Mouse (Mus musculus) naive thymus-derived CD4-positive, alpha-beta T cell, adult 2 months (primary cell): ENCODE measurements around the gene Sgk1.

Experiments
- DNase-seq: peaks from one replicate; pipeline ENCODE4 v3.0.0-alpha.2; 2011; ENCODE audit warnings: low read depth

Sgk1 gene

DNA sequence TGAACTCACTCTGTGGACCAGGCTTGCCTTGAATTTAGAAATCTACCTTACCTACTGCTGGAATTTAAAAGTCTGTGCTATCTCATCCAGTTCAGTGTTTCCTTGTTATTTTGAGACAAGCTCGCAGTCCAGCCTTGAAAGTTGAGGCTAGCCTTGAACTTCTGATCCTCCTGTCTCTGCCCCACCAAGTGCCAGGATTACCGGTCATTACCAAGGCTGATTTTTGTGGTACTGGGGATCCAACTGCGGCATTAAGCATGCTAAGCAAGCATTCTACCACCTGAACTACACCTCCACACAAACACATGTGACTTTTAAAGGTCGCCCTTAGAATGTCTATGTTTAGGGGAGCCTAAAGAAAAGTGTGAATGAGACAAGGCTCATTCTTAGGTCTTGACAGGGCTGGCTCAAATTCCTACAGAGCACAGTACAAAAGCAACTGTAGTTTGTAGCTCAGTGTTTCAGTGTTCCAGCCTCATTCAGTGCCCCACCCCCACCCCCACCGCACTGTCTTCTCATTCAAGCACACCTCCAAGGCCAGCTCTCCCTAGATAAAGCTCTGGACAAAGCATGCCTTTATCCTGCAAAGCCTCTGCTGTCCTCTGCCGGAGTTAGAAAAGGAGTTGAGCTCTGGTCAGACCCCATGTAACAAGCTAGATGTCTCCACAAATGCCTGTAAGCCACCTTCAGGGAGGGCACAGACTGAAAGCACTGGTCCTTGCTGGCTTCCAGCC is 36.2 kb downstream of the Sgk1 start:
- no peak for DNase-seq

GRCm38 (mm10) chr10:21918750-21919145 is 36.8 kb downstream of the Sgk1 start:
- no peak for DNase-seq

DNA sequence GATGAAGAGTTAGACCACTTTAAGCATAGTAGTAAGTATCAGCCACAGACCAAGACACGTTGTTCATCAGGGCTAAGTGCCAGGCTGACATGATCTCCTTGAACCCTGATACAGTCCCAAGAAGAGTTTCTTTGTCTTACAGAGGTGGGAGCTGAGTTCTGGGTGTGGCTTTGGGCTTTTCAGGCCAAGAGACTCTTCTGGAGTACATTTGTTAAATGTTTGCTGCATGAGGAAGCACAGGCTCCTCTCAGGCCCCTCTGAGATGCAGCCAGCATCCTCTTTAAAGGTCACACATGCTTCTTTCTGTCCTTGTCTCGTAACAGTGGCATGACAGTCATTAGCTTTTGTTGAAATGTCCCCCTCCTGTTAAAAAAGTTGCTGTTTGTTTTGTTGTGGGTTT is 38.6 kb downstream of the Sgk1 start:
- no peak for DNase-seq

DNA sequence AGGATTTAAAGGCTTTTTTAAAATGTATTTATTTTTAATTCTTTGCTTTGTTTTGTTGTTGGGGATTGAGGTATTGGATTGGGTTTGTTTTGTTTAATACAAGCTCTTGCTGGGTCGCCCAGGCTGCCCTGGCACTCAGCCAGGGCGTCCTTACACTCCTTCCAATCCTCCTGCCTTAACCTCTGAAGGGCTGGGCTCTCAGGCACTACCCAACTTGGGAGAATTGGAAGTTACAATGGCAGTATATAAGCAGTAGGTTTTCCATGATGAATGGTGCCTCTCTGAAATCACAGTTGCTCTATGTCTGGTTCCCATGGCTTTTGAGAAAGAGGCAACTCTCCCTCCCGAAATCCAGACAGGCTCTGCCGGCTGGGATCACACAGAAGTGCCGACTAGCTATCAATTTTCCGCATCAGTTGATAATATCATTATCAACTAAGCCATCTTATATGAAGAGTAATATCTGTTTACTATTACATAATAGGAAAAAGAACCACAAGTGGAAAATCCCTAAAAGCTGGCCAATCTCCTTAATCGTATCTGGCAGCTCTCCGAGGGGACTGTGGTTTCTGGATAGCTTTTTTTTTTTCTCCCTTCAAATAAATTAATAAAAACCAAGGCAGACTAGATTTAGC is 40.8 kb downstream of the Sgk1 start:
- no peak for DNase-seq

GRCm38 (mm10) chr10:21923495-21923952 is 41.5 kb downstream of the Sgk1 start:
- DNase-seq, result no peak

- DNase-seq, result no peak
Observed at GRCm38 (mm10) chr10:21924051-21924720, 42.2 kb downstream of the Sgk1 start.

- DNase-seq, result no peak
Observed at GRCm38 (mm10) chr10:21926941-21927340, 45.0 kb downstream of the Sgk1 start.

DNA sequence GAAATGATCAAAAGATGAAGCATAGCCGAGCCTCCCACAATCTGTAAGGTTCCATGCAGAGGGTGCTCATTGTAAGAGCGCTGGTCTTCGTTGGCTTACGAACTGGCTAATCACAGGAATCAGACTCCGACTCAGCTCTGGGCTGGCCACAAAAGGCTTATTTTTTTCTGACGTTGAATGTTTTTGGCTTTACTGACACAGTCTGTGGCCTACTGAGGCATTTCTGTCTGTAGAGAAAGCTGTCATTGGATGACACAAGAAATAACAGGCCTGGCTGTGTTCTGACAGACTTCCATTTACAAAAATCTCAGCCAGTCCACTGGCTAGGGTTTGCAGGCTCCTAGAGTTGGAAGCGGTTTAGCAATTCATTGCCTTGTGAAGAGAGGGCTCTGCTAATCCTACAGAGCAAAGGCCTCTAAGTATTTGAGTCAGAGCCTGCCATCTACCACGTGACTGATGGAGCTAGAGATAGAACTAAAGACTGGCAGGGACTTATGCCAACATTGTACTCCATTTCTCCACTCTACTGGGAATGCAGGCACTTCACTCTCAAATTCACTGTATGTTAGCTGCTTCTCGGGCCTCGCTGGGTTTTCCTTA is 48.9 kb downstream of the Sgk1 start:
- no peak for DNase-seq

DNA sequence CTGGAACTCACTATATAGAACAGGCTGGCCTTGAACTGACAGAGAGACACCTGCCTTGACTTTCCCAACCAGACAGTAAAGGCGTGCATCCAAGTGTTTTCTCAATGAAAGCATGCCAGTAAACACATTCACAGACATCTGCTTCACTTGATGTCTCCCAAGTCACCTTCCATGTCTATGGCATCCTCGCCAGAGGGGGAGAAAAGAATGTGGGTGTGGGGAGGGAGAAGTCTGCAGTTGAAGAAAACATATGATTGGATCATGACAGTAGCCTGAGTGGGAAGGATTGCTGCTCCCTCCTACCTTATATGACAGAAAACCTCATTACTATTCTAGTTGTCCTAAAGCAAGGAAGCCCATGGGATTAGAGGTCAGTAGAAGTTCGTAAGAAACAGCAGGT is 50.8 kb downstream of the Sgk1 start:
- no peak for DNase-seq

- DNase-seq, result no peak
Observed at GRCm38 (mm10) chr10:21934826-21935225, 52.8 kb downstream of the Sgk1 start.

- DNase-seq, result peak; percentile 50
Observed at GRCm38 (mm10) chr10:21936513-21937221, 54.7 kb downstream of the Sgk1 start.

GRCm38 (mm10) chr10:21937222-21937605 is 55.2 kb downstream of the Sgk1 start:
- DNase-seq, result no peak

- DNase-seq, result no peak
Observed at GRCm38 (mm10) chr10:21938166-21938565, 56.2 kb downstream of the Sgk1 start.

DNA sequence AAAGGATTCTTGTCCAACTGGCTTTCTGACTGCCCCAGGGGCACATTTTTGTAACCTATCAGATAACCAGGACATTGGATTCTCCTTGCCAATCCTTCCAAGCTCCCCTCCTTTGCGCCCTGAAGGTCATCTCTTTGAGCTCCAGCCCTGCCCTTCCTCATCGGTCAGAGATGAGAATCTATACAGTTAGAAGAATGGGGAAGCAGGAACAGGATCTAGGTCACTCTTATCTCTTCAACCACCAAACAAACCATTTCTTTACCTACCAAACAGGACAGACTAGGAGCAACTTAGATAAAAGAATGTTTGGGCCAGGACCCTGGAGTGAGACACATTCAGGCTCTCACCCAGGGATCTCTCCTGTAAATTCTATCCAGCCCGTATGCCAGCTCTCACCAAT is 59.3 kb downstream of the Sgk1 start:
- DNase-seq, result no peak

DNA sequence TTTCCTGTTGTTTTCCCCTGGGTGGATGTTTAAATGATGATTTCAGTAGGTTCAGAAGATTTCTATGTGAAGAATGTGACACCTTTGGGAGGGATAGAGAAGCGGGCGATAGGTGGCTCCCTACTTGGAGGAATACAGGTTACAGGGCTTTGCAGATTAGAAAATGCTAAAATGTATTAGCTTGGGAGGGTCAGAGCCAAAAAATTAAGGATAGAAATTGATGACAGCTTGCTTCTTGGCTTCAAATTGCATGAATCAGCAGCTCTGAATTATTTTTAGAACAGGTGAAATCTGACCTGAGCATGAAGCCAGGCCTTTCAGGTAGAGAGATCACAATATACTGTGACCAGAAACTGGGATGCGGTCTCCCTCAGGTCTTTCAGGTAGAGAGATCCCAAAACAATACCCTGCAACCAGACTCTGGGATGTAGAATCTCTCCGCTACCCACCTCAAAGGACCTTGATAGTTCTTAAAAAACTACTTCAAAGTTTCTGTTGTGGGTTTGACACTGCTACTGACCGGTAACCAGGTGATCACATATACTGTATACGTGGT is 61.2 kb downstream of the Sgk1 start:
- DNase-seq, result no peak

DNA sequence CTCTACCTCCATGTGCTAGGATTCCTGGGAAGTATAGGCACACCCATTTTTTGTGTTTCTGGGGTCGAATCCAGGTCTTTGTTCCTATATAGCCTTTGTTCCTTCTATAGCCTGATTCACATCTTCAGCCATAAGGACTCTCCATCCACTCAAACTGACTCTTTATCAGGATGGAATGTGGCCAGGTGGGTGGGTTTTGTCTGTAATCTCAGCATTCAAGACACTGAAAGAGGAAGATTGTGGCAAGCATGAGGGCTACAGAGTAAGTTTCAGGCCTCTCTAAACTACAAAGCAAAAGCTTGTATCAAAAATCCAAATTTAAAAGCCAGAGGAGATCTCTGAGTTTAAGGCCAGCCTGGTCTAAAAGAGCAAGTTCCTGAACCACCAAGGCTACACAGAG is 63.2 kb downstream of the Sgk1 start:
- DNase-seq, result no peak

DNA sequence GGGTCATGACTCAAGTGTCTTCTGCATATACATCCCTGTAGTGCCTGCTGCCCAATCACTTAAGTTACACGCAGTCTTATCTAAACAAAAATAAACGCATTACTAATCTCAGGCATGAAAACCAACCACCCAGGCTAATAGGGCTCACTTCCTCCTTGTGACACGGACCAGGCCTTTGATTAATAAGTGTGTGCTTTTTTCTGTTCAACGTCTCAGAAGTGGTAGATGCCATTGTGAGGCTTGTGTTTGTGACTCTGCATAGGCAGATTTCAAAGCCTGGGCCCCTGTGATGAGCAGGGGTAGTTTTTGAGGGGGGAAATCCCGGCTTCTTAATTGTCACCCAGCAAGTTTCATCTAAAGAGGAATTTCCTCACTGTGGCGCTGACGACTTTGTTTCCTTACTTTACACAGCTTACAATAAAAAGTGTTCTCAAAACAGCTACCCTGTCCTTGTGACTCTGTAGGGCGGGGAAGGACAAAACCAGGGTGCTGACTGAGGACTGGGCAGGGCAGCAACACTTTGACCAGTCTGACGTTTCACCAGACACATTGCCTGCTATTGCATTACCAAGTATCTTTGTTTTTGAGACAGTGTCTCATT is 64.9 kb downstream of the Sgk1 start:
- DNase-seq, result peak; percentile 31

GRCm38 (mm10) chr10:21952520-21952919 is 70.5 kb downstream of the Sgk1 start:
- DNase-seq, result no peak

GRCm38 (mm10) chr10:21961111-21961510 is 79.1 kb downstream of the Sgk1 start:
- no peak for DNase-seq

GRCm38 (mm10) chr10:21963005-21963404 is 81.0 kb downstream of the Sgk1 start:
- no peak for DNase-seq

DNA sequence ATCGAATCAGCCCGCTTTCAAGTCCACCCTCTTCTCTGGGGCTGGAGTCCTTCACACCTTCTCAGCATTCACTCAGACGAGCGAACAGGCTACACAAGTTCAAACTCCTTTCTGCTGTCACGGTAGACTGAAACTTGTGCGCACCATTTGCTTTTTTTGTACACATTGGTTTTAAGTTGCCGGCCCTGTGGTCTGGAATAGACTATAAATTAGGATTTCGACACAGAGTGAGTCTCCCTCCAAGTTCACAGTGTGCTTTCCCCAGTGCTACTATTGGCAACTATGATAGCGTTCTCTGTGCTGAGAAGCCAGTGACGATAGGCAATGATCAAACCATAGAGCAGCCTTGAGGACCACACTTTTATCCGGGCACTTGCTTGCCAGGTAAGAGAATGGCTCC is 91.7 kb downstream of the Sgk1 start:
- no peak for DNase-seq
